Mouse (Mus musculus): ENCODE data around the gene Gatad2a.

The Gatad2a gene

DNA sequence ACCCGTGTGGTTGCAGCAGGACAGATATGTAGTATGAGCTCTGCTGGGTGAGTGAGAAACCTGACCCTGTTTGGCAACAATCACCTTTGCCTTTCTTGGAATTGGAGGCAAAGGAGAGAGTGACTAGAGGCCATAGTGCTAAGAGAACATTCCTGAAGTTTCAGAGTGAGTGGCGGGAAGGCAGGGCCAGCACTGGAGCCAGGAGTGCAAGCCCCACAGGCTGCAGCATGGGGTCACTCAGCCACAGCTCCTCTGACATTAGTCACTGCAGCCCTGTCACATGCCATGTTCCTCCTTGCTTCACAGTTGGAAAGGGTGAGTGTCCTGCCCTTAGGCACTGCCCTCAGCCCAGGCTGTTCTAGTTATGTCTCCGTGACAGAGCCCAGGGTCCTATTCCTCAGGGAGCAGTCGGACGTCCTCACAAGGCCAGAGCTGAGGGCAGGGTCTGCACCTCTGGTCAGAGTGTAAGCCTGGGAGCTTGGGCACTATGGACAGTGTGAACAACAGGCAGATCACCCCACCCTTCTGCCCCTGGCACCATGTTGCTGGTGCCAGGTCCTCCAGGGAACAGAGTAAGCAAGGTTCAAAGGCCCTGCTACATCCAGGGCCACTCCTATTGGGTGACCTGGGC, 128.4 kb downstream of the Gatad2a start:
- DNase-seq = peak; percentile 43

DNA sequence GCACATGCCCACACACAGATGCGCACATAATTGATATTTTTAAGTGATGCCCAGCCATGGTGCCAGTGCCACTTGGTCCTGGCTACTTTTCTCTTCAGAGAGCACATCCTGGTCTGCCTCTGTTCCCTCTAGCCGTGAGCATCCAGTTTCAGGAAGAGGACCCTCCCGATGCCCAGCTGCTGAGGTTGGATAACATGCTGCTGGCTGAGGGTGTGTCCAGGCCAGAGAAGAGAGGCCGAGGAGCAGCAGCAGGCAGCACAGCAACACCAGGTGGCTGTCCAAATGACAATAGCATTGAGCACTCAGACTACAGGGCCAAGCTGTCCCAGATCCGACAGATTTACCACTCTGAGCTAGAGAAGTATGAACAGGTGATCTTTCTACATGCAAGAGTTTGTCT, 132.0 kb downstream of the Gatad2a start:
- no peak for DNase-seq

DNA sequence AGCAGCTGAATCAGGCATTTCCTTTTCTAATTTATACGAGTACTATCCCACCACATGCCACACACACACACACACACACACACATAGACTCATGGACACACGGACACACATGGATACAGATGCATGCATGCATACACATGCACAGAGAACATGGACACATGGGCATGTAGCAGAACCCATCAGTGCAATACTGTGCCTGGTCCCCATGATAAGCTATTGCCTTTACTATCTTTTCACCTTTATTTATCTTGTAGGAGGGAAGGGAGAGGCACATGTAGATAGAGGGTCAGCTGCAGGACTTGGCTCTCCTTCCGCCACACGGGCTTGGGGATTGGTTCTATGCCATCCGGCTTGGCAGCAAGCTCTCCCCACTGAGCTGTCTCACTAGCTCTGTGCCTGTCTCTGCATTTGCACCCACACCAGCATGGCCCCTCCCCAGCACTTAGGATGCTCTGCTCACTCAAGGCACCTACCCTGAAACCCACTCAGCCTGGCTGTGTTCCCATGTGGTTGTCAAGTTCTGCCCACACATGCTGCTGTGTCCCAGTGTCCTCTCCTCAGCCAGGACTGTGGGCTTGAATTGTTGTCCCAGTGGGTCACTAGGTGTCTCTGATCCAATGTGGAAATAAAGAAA, 132.7 kb downstream of the Gatad2a start:
- no peak for DNase-seq

DNA sequence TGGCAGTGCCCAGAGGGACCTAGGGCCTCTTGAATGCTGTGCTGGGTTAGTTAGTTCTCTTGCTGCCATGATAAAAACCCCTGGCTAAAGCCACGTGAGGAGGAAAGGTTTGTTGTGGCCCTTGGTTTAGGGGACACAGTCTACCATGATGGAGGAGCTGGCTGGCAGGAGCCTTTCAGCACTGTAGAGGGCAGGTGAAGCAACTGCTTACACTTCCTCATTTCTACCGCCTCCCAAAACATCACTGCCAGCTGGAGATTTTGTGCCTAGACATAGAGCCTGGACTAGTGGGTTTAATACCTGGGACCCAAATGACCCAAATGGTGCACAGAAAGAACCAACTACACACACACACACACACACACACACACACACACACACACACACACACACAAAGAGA, 134.9 kb downstream of the Gatad2a start:
- DNase-seq = no peak

DNA sequence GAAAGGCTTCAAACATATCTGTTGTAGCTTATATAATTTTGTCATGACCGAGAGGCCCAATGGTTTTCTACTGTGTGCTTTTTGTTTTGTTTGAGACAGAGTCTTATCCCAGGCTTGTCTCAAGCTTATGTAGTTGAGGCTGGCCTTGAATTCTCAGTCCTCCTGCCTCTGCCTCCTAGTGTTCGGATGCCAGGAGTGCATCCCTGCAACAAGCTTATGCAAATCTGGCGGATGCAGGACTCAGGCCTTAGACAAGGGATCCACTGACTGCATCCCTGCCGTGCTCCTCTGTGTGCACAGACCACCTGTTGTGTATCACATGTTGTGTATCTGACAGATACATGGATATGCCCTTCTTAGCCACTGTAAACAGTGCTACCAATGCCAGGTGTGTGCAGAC, 135.4 kb downstream of the Gatad2a start:
- no peak for DNase-seq

Data from kidney, adult 18-20 months (tissue).